Mouse (Mus musculus) hematopoietic multipotent progenitor cell, adult 10-12 weeks (in vitro differentiated cells): Measurements from ENCODE around the gene Mafk. TPM values are rescaled to one million over a fixed set of nuclear protein-coding genes. Genes with fewer than 3 reads are reported as not detected.

Experiments
- polyA plus RNA-seq: library from polyadenylated mRNA; stranded (reverse); fragments of >175 nt; gene quantifications from 2 replicates; pipeline ENCODE4 v1.2.3, GENCODE M21; 2012; ENCODE audit warnings: low replicate concordance

The Mafk gene
- polyA plus RNA-seq = 46.2 and 49.8 TPM in 2 replicates

GRCm38 (mm10) chr5:139791227-139792158 is at the start of gene Mafk:
Gene Mafk, plus strand, starts transcription at chr5:139791513.

DNA sequence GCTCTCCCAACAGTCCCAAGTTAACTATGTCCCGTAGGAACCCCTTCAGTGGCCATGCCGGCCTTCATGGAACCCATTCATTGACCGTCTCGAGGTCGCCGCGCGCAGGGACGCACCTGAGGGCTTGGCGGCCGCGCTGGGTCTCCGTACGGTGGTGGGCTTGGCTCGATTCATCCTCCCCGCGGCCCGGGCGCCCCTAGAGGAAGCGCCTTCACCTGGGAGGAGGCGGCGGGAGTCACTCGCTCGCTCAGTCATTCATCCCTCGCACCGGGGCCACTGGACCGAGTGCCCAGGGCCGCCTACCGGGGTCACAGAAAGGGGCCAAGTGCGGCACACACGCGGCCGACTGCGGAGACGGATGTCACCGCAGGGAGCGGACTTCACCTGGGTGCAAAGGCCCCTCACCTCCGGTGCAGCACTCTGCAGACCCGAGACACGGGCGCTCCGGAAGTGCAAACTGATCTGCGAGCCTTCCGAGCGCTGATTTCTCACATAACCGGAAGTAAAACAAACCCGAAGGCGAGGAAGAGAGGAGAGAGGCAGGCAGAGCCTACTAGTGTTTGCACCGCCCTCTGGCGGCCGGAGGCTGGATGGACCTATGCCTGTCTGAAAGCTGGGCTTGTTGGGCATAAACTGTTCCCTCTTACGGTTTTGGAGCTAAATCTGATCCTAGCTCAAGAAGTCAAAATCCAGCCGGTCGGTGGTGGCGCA is 15.9 kb upstream of the Mafk start, which contains the start of gene Ints1:
Ints1 (minus strand) TSS at position 459 of the 711 bp plus-strand sequence.

GRCm38 (mm10) chr5:139819538-139820181 is 28.3 kb downstream of the Mafk start, which contains the start of gene Tmem184a:
Gene Tmem184a, minus strand, starts transcription at chr5:139819917.

DNA sequence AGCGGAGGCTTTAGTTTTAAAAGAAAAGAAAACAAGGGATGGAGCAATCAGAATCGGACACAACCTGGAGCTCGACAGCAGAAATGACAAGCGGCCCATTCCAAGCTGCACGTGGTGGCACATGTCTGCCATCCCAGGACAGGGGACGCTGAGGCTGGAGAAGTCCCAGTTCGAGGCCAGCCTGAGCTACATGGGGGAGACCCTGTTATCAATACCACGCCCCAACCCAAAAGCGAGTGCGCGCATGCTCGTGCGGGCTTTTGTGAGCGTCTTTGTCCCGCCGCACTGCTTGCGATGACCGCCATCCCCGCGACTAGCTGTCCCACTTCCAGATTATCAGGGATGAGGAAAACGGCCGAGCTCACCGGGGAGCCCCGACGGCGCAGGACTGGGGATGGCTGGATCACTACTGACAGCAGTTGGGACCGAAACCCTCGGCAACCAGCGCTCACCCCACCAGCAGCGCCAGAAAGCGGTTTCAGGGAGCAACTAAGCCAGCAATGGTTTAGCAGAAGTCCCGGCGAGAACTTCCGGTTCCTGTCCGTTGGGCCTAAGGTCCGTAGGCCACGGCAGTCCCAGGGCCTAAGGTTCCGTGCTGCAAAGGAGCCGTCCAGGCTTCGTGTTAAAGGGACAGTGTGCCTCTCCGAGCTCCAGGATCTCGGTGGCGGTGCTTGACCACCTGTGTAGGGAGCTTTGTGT is 35.2 kb downstream of the Mafk start, which contains the start of the genes Gm26938 and Psmg3:
Gm26938 (minus strand) TSS at position 51 of the 699 bp plus-strand sequence.
Psmg3 (minus strand) TSS at position 529 of the 699 bp plus-strand sequence.

Other genes with a start within 250 kb of the Mafk start
- gene Uncx, start 248.0 kb upstream of the Mafk start, polyA plus RNA-seq = 0.05 TPM in 1 of 2 replicates, not detected in the other
- 1.9 and 9.8 TPM in 2 replicates for gene Micall2, start 55.2 kb upstream of the Mafk start, polyA plus RNA-seq
- gene Ints1, start 15.8 kb upstream of the Mafk start, polyA plus RNA-seq = 85.1 and 117 TPM in 2 replicates
- 0.48 and 1.2 TPM in 2 replicates for gene Tmem184a, start 28.4 kb downstream of the Mafk start, polyA plus RNA-seq
- not detected in 2 replicates for gene Gm26938, start 34.9 kb downstream of the Mafk start, polyA plus RNA-seq
- gene Psmg3, start 35.4 kb downstream of the Mafk start, polyA plus RNA-seq = 12.5 and 17.0 TPM in 2 replicates
- 0.16 and 0.20 TPM in 2 replicates for gene Elfn1, start 116.4 kb downstream of the Mafk start, polyA plus RNA-seq